Mouse (Mus musculus) liver, adult 2 months (tissue): ENCODE measurements around the gene Rara.

Source experiments
- CTCF ChIP-seq: fragments of 200-500 bp; IDR thresholded peaks from 2 replicates; pipeline ENCODE4 v1.5.1; 2011; ENCODE audit warnings: low read depth, low read length, control low read depth
- POLR2A ChIP-seq: fragments of 200-500 bp; IDR thresholded peaks from 2 replicates; pipeline ENCODE4 v1.6.1; 2011; ENCODE audit warnings: low read length, control low read depth; ENCODE audit not compliant: insufficient read depth; ENCODE audit errors: extremely low read depth

GRCm38 (mm10) chr11:98905583-98905982, 22.0 kb upstream of the Rara start:
- TF ChIP-seq CTCF, result no peak
- TF ChIP-seq POLR2A, result no peak
